Comparison of ENCODE assay signal across 17 mouse cellular contexts in genomic region chr15:13155418-13155817, GRCm38 (mm10). TPM values are rescaled to one million over a fixed set of nuclear protein-coding genes. Genes with fewer than 3 reads are reported as not detected.
"Had no signal": no experiment of that assay in that cellular context is flagged by ENCODE, and none has a peak within 500 bp of the region (broad histone marks: within the 10 kb centered on the region; RNA-seq: fewer than 3 reads in every experiment).

No protein-coding gene starts in this region.

- H3K9me3 ChIP-seq: midbrain, embryonic 10.5 days; midbrain, embryonic 15.5 days; neural tube, embryonic 12.5 days; stomach, embryonic 15.5 days had no signal

- H3K27ac ChIP-seq: midbrain, embryonic 10.5 days; midbrain, embryonic 13.5 days; midbrain, embryonic 15.5 days; neural tube, embryonic 12.5 days; stomach, embryonic 15.5 days; stomach, postnatal 0 days had no signal

- H3K4me1 ChIP-seq: midbrain, embryonic 15.5 days; neural tube, embryonic 12.5 days; stomach, embryonic 15.5 days had no signal

- H3K4me2 ChIP-seq: lung, embryonic 14.5 days; midbrain, embryonic 13.5 days; midbrain, embryonic 15.5 days; neural tube, embryonic 12.5 days; stomach, embryonic 15.5 days had no signal

- H3K9ac ChIP-seq: lung, embryonic 14.5 days; midbrain, embryonic 13.5 days; midbrain, embryonic 15.5 days; neural tube, embryonic 12.5 days; stomach, embryonic 15.5 days had no signal

- H3K27me3 ChIP-seq: midbrain, embryonic 13.5 days; midbrain, embryonic 15.5 days; neural tube, embryonic 12.5 days; stomach, embryonic 15.5 days had no signal

- ATAC-seq: midbrain, embryonic 15.5 days had no signal

- DNase-seq: lung, adult 18-20 months; lung, embryonic 14.5 days; lung, postnatal 10 days; lung, postnatal 4 days; right cerebral cortex, postnatal 14 days; thymus, adult 2 months; thymus, postnatal 25 days; thymus, postnatal 4 days had no signal

- H3K4me3 ChIP-seq: midbrain, embryonic 10.5 days; midbrain, embryonic 13.5 days; midbrain, embryonic 15.5 days; neural tube, embryonic 12.5 days; stomach, embryonic 15.5 days had no signal

- H3K36me3 ChIP-seq: midbrain, embryonic 13.5 days; midbrain, embryonic 15.5 days; neural tube, embryonic 12.5 days; stomach, embryonic 15.5 days had no signal

RNA-seq across cellular contexts. Expression of gene Cdh6, which starts 18.1 kb away (rescaled TPM):
- total RNA-seq: megakaryocyte, adult 5-6 weeks; megakaryocyte-erythroid progenitor cell, adult 5-6 weeks; monocyte, adult 5-6 weeks had no signal
